Mouse (Mus musculus): Measurements from ENCODE around the gene Actbl2. TPM values are rescaled to one million over a fixed set of nuclear protein-coding genes. Genes with fewer than 3 reads are reported as not detected.

Actbl2 gene
- polyA plus RNA-seq, 1 experiment: not detected

Other genes starting within 250 kb of the Actbl2 start
- gene Gpbp1, start 235.1 kb downstream of the Actbl2 start, polyA plus RNA-seq (2012; rRNA removed): 3.6 and 4.3 TPM in 2 replicates

Data from large intestine, adult 2 months (tissue).